Mouse (Mus musculus) c-Kit-positive CD71-positive TER-119-negative erythroid progenitor cells, embryonic 14.5 days (primary cell): Measurements from ENCODE around the gene Cmtm2b.

Source experiments
- DNase-seq: peaks from one replicate; pipeline ENCODE4 v3.0.0-alpha.2; 2013; ENCODE audit warnings: low read depth

Cmtm2b gene

DNA sequence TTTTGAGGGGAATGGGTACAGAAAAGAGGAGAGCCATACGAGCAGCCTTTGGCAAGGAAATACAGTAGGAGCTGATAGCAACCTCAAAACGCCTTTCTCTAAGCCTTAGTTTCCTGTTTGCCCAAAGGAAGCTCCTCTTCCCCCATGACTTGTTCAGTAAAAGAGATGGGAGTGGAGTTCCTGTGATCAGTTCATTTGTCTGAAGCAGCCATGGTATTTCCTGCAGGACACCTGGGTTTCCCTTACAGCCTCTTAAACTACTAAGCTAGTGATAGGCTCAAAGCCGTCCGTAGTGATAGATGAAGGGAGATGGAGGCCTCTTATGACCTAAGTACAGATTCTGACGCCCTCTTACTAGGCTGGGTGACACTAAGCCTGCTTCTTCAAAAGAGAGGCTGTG lies 20.4 kb downstream of the Cmtm2b start:
- DNase-seq: no peak

- peak; percentile 74 for DNase-seq
These were observed 21.9 kb downstream of the Cmtm2b start for GRCm38 (mm10) chr8:104343957-104344356.

GRCm38 (mm10) chr8:104344622-104345021 lies 22.6 kb downstream of the Cmtm2b start:
- no peak for DNase-seq

DNA sequence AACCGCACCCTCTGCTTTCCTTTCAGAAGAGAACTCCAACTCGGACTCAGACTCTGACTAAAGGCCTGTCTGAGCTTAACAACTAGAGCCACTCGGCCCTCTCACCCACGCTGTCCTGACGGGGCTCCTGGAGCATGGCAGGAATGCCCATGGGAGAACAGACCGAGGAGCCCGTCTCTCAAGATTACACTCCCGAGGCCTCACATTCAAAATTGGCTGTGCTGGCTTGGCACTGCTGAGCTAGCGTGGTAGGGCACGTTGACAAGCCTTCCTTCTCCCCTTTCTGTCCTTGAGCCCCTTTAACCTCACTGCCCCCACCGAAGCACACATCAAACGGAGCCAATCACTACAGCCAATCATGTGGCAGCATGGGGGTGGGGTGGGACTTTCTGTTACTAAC lies 24.7 kb downstream of the Cmtm2b start:
- DNase-seq: no peak

DNA sequence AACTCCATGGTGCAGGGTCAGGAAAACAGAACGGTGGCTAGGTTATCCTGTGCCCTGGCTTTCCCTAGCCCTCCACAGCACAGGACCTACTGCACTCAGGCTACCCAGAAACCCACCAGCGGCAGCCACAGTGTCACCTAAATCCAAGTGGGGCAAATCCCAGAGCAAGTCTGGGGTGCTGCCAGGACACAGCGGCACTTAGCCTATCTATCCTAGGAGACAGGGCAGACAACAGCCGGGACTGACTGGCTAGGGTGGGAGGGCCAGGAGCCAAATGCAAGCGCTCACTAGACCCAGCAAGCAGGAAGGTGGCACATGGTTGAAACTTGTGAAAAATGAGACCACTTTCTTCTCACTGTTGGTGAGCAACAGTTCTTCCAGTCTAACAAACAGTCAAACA lies 26.9 kb downstream of the Cmtm2b start:
- DNase-seq: no peak

DNA sequence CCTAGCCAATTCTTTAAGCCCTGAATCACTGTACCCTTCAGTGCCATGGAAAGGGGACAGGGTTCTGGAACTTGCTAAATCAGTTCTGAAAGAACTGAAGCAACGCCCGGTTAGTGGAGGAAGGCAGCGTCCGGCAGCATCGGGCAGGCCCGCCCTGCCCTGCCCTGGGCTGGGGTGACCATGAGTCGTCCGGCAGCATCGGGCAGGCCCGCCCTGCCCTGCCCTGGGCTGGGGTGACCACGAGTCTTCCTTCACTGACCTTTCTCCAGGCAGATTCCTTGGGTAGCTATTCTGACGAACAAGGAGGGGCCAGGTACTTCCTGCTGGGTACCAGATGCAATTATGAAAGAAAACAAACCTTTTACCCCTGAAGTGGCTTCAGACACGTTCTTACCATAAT lies 28.0 kb downstream of the Cmtm2b start:
- no peak for DNase-seq

DNA sequence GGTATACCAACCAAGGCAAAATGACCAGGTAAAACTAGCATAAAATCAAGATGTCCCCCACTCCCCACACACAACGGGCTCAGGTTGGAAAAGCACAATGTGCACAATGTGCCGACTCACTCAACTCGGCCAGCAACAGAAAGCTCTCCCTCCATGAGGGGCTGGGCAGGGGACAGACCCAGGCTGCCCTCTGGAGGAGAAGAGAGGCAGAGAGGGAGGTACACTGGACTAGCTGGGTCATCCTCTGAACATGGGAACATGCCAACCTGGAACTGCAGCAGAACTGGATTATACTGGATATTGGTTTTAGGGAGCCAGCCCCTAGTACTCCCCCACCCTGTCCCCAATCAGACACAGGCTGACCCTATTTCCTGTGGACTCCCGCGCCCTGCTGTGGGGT lies 31.2 kb downstream of the Cmtm2b start:
- no peak for DNase-seq

- DNase-seq: no peak
These were observed 32.5 kb downstream of the Cmtm2b start for GRCm38 (mm10) chr8:104354504-104354903.

DNA sequence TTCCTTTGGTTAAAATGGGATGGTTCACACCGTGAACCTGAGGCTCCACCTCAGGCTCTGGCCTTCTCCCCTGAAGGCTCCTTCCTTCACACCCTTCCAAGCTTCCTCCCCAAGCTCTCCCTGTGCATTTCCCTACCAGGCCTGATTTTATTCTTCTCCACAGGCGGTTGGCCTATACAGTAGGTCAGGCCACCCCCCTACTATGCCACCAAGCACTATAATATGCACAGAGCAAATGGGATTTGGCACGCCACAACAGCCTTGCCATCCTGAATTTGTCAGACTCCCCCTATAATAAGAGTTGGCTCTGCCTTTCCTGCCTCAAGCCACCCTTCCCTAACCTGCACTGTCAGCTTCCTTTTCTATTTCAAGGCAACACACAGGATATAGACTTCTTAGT lies 36.6 kb downstream of the Cmtm2b start:
- DNase-seq: no peak

- DNase-seq: no peak
These were observed 37.9 kb downstream of the Cmtm2b start for GRCm38 (mm10) chr8:104359778-104360456.

GRCm38 (mm10) chr8:104365695-104366094 lies 43.7 kb downstream of the Cmtm2b start:
- DNase-seq: no peak

DNA sequence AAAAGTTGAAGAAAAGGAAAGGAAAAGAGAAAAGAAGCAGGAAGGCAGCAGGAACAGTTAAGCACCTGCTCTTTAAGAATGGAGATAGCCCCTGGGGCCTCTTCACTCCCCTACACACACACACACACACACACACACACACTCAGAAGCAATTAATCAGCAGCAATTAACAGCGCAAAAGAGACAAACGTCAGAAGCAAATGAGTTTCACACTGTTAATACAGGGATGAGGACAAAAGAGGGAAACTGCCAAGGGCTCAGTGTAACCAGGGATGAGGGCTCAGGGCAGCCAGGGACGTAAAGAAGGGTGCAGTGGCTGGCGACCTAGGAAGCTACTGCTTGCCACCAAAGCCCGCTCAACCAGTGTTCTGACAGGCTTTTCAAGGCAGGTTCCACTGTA lies 45.4 kb downstream of the Cmtm2b start:
- DNase-seq: no peak

DNA sequence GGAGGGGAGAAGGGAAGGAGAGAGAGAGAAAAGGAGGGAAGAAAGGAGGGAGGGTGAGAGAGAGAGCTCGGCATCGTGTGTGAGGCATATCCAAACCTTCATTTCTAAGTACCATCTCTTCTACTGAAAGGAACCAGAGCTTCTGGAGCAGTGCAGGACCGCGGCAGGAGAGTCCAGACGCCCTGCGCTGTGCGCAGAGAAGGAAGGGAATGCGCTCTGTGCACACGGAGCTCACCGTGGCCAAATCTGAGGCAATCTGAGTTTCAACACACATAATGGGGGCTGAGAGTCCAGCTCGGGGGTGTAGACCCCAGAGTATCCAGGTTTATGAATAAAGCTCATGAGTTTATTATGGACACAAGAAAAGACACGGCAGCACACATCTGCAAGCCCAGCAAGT lies 47.6 kb downstream of the Cmtm2b start:
- DNase-seq: no peak

- DNase-seq: no peak
These were observed 48.0 kb downstream of the Cmtm2b start for GRCm38 (mm10) chr8:104370071-104370470.

- DNase-seq: no peak
These were observed 49.1 kb downstream of the Cmtm2b start for GRCm38 (mm10) chr8:104371121-104371520.

DNA sequence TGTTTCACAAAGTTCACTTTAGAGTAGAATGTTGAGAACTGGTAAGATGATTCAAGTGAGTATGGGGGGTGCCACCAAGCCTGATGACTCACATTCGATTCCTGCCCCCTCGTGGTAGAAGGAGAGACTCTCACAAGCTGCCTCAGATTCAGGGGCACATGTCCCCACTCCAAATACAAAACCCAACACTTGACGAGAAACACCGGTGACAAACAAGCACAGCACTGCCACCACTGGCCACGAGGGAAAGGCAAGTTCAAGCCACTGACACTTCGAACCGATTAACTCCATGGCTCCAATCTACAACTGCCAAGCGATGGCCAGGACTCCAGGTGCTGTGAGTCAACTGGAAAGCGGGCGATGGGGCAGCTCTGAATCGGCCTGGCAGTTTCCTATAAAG lies 51.7 kb downstream of the Cmtm2b start:
- no peak for DNase-seq

- no peak for DNase-seq
These were observed 52.2 kb downstream of the Cmtm2b start for GRCm38 (mm10) chr8:104374269-104374668.

- DNase-seq: no peak
These were observed 53.1 kb downstream of the Cmtm2b start for GRCm38 (mm10) chr8:104374864-104375846.

DNA sequence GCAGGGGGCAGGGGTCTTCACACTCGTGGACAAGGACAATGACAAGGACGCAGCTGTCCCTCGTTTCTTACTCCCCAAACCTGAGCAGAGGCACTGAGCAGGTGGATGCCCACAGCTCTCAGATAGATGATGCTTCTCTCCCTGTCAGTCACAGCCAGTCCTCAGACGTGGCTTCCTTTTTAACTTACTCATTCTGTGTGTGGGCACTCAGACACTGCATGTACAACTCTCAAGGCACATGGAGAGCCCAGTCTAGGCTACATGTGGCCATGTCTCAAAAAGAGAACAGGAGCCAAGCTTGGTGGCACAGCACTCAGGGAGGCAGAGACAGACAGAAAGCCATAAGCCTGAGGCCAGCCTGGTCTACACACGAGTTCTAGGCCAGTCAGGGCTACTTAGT lies 53.9 kb downstream of the Cmtm2b start:
- DNase-seq: no peak

DNA sequence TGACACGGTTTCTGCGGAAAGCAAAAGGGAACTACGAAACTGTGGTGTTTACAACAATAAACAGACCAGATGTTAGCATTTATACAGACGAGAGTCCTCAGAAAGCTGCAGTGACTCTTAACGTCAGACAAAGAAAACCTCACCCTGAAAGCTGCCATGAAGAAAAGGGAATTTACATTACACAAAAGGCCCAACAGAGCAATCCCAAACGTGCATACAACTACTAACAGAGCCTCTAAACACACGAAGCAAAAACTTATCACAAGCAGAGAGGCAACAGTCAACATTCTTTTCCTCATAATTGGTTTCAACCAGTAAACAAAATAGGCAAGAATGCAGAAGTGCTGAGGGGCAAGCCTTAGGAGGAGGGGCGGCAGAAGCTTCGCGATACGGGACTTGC lies 54.6 kb downstream of the Cmtm2b start:
- no peak for DNase-seq

DNA sequence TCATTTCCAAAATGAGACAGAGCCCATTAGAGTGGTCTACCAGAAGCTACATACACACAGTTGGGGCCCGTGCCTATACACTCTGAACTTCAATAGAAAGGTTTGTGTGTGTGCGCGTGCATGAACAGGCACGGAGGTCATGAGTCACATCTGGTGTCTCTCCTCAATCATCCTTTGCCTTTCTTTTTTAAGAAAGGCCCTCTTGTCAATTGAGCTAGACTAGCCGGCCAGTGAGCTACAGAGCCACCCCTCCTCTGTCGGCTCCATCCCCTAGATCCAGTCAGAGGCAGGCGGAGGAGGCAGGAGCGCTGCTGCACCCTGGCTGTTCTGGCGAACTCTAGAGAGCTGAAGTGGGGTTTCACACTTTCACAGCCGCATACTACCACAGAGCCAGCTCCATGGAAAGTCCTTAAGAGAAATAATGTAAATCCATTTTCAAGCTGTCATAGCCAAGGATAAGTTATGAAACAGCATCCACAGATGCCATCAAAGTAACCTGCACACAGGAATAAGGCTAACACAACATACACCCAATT lies 57.3 kb downstream of the Cmtm2b start:
- DNase-seq: no peak

GRCm38 (mm10) chr8:104380269-104380668 lies 58.2 kb downstream of the Cmtm2b start:
- DNase-seq: no peak
